Mouse (Mus musculus): ENCODE measurements around the gene Tjp2. TPM values are rescaled to one million over a fixed set of nuclear protein-coding genes. Genes with fewer than 3 reads are reported as not detected.

The Tjp2 gene
- total RNA-seq, 2 experiments from 2014 or later: 20.3 to 23.1 TPM

DNA sequence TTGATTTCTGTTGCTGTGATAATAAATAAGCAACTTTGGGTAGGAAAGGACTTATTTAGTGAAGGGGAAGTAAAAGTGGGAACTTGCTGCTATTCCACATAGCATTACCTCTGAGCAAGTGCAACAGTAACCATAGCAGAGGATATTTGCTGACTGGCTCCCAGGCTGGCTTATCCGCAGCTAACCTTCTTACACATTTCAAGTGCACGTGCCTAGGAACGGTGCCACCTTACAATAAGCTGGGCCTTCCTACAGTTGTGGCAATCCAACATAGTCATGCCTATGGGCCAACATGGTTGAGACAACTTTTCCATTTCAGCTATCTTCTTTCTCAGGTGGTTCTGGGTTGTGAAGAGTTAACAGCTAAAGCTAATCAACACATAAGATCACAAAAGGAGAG, 147.2 kb downstream of the Tjp2 start:
- no peak for DNase-seq
- intact Hi-C loops (cut with DNase I): no loop called here

DNA sequence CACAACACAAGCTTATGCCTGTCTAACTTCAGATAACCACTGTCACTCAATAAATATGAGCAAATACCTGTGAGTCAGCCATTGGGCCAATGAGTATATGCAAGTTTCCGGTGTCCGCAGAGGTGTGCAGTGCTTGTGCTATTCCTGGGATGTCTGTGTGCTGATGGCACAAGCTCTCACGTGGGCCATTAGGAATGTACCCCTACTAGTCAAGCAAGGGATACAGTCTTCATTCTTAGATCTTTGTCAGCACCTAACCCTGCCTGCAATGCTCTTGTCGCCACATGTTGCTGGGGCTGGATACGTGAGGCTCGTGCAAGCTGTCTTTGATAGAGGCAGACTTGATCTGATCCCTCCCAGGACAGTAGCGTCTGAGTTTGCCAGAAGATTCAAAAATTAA, 148.3 kb downstream of the Tjp2 start:
- intact Hi-C loops (cut with DNase I): no loop called here
- DNase-seq: no peak

DNA sequence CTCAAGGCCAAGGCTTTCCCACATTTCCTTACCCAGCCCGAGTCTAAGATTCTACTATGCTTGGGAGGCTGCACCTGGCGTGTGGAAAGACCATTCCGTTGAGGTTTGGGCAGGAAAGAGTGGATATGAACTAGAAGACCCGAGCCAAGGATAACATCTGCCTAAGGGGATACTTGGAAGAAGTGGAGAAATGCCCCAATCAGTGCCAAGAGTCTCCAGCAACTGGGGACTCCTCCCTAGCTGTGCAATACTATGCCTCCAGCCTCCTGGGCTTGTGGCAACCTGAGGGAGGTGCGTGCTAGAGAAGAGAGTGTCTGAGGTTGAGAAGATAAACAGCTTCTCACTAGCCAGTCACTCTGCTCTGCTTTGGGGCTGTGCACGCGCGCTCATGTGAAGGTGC, 148.9 kb downstream of the Tjp2 start:
- intact Hi-C loops (cut with DNase I): no loop called here
- DNase-seq: no peak

DNA sequence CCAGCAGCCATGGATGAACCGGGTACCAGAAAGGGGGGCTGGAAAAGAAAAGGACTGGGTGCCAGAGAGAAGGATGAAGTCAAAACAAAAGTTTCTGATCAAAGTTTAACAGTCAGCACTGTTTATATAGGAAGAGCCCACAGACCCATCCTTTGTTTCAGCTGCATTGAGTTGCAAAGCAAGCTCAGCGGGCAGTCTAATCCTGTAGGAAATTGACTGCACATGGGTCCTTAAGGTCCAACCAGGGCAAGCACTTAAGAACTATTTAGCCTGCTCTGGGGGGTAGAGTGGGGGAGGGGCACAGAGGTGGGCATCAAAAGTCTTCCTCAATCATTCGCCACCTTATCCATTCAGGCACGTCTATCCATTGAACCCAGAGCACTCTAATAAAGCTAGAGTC, 151.7 kb downstream of the Tjp2 start:
- intact Hi-C loops (cut with DNase I): no loop called here
- DNase-seq: no peak

DNA sequence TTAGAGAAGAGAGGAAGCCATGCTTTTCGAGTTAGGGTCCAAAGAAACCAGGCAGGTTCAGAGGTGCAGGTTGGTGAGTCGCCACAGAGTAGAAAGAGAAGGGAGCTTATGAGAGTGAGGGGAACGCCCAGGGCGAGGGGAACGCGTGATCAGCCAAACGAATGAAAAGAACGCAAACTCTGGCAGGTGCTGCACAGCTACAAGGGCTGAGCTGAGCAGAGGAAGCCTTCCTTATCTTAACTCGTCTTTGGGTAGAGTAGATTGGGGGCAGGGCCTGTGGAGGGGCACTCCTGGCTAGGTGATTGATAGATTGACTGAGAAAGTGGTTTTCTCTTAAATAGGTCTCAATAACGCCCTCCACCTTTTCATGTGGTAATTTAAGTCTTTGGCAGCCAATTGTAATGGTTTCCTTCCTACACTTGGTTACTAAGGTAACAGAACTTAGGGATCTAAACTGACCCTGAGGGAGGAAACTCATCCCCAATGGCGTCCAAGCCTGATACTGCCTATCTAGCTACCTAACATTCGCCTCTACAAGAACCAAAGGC, 160.4 kb downstream of the Tjp2 start:
- intact Hi-C loops (cut with DNase I): no loop called here
- no peak for DNase-seq

DNA sequence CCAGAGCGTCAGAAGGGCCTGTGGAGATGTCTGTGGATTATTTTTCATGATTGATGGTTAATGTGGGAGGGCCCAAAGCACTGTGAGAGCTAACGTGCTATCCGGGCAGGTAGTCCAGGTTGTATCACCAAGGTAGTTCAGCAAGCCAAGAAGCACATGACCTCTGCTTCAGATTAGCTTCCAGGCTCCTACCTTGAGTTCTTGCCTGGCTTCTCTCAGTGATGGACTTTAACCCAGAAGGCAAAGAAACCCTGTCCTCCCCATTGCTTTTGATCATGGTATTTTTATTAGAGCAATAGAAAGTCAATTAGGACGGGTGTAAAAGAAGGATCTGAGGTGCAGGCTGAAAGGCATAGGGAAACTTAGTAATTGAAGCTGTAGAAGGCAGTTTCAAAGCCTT, 161.2 kb downstream of the Tjp2 start:
- intact Hi-C loops (cut with DNase I): no loop called here
- DNase-seq: no peak

DNA sequence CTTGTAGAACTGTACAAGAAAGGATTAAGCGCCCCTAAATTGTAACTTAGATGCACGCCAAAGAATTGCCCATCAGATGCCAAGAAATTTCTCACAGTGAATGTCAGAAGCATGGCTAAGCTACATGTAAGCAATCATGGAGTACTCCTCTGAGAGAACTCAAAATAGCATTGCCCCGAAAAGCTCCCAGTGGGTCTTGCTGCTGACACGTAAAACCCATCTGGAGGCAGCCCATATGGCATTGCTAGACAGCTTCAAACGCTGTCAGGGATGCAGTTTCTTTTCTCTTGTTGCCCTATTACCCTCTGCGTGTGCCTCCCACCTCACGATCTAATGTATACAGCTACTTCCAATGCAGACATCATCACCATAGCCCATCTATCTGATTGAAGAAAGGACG, 166.0 kb downstream of the Tjp2 start:
- DNase-seq: no peak

DNA sequence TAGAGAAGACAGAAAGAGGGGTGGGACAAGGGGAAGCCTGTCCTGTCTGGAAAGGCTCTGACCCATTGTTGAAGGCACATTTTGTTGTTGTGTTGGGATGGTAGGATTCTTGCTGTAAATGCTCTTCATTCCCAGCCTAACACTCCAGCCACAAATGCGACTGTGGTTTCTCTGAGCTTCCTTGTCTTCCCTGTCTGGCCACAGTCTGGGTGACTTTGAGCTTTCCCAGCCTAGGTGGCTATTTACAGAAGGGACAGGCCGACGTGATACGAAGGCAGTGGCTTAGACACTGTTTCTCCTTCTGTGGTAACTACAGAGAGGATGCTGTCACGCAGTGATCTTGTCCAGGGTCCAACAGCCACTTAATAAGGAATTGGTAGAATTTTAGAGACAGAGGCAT, 166.8 kb downstream of the Tjp2 start:
- intact Hi-C loops (cut with DNase I): no loop called here
- DNase-seq: peak in 1 of 2 experiments; percentile 35

More for the DNA sequence above, 166.0 kb downstream of the Tjp2 start:
- intact Hi-C loops (cut with DNase I): no loop called here

DNA sequence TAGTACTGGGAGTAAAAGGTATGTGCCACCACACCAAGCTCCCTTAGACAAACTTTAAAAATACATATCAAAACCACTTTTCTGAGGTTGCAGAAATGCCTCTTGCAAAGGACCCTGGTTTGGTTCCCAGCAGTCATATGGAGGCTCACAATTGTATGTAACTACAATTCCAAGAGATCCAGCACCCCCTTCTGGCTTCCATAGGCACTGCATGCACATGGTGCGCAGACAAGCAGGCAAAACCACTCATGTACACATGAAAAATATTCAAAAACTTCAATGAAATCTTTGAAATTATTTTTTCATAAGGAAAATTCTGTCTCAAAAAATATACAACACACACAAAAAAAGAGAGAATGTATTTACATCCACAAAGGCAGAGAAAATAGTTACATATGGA, 167.9 kb downstream of the Tjp2 start:
- intact Hi-C loops (cut with DNase I): no loop called here
- no peak for DNase-seq

DNA sequence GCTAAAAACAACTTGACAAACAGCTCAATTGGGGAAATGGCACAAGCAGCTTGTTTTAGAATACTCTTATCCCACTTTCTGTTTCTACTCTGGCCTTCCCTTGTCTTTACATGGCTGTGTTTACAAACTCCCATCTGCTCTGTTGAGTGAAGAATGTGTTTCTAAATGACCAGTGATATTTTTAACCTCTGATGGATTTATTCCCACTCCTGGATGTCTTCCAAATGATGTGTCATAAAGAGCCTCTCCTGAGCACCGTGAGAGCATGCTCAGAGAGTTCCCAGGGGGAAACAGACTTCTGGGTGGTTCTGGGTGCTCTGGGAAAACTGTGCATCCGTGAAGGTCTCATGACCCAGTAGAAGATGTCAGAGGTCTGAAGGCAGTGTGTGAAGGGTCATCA, 169.9 kb downstream of the Tjp2 start:
- intact Hi-C loops (cut with DNase I): no loop called here
- DNase-seq: peak in 1 of 2 experiments; percentile 61

DNA sequence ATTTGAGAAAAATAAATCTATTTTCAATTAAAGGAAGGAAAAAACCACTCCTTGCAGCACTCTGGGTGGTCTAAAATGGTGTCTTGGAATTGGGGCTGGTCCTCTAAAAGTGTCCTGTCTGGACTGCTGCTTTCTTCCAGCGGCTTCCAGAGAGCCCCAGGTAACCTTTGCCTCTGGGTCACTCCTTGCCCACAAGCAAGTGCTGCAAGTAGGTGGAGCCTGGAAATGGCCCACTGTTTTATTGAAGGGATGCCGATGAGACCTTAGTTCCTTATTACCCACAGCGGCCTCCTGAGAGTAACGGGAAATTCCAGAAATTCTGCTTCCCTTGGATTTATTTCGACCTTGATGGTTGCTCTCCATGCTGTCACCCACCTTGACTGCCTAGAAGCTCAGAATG, 170.6 kb downstream of the Tjp2 start:
- intact Hi-C loops (cut with DNase I): no loop called here
- peak in 1 of 2 experiments; percentile 28 for DNase-seq

DNA sequence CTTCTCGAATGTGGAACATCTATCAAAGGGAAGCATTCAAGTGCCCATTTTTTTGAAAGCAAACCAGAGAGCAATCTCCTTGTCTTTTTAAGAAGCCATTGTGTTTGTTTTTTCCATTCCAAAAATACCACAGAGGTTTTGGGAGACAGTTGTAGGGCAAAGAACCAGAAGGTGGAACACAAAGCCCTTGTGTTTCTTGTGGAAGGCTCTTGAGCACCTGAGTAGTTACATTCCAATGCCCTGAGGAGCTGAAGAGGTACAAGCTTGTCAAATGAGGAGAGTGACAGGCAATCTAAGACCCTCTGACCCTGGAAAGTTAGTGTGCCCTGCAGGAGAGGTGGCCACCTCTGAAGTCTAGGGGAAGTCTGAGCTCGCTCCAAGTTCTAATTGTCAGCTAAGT, 174.3 kb downstream of the Tjp2 start:
- no peak for DNase-seq
- intact Hi-C loops (cut with DNase I): no loop called here

DNA sequence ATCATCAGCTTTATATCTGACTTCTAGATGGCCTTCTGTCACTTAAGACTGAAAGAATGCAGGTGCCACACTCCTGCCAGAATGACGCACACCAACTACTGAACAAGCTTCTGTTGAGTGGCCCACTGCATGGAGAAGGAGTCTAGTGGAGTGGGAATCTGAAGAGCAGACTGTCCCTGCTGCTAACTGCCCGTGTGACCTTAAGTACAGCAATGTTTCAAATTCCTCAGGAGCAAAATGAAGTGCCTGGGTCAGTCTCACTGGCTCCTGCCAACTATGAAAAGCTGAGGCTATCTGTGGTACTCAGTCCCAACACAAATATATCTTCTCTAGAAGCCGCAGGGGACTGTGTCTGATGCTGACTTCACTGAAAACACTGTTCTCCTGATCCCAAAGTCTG, 175.5 kb downstream of the Tjp2 start:
- intact Hi-C loops (cut with DNase I): no loop called here
- peak in 1 of 2 experiments; percentile 16 for DNase-seq

DNA sequence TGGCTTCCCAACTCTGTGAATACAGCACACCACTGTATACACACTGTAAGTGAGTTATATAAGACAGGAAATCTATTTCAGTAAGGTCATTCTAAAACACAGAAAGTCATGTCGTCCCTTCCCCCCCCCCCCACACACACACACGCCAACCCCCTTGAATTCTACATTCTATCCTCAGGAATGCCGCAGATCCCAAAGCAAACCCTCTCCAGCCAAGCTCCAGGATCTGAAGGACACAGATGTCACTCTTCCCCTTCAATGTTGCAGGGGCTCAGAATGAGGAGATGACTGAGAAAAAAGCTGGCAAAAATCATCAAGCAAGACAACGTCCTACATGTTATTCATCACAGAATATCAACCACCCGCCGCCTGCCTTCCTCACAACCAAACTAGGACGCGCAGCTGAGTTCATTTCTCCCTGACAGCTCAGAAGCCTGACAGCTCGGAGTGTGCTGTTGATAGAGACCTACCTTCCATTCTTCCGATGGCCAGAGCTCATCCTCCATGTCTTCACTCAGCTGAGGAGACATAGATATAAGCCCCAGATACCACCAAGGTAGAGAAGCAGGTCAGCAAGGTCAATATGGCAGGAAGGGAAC, 178.3 kb downstream of the Tjp2 start:
- intact Hi-C loops (cut with DNase I): no loop called here
- peak in 1 of 2 experiments; percentile 36 for DNase-seq

Other genes starting within 250 kb of the Tjp2 start
- 10 to 100 TPM; 51.6 to 55.6 TPM for gene Fam189a2, start 194.0 kb downstream of the Tjp2 start, total RNA-seq (2021)
- 10 to 100 TPM; 22.4 to 26.0 TPM for gene Fxn, start 55.6 kb upstream of the Tjp2 start, total RNA-seq (2021)

All from heart, postnatal 14 days (tissue).